Comparison of ENCODE assay signal across 8 mouse cellular contexts in the genomic region with DNA sequence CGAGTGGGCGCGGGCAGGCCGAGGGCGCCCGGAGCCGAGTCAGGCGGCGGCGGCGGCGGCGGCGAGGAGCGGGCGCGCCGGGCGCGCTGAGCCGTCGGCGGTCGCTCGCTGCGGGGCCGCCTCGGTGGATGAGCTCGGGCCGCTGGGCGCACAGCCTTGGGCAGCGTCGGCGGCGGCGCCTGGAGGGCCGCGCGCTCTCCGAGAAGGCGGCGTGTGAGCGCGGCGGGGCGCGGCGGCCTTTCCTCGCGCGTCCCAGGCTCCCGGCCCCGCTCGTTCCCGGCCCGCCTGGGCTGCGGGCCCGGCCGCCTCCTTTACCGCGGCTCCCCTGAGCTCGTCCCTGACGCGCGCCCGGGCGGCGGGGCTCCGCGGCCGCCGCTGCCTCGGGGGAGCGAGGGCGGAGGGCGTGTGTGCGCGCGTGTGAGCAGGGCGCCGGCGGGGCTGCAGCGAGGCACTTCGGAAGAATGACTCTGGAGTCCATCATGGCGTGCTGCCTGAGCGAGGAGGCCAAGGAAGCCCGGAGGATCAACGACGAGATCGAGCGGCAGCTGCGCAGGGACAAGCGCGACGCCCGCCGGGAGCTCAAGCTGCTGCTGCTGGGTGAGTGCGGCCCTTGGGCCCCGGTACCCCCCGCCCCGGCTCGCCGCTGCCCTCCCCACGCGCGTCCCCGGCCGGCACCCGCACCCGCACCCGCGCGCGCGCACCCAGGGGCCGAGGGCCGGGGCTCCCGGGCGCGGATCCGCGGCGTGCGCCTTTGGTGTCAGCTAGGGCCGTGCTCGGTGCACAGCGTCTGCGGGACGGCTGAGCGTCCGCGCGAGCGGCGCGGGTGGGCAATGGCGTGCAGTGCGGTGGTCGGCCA. TPM values are rescaled to one million over a fixed set of nuclear protein-coding genes. Genes with fewer than 3 reads are reported as not detected.
DNase-seq lines count a peak whose midpoint lies in the region; ATAC-seq and TF ChIP-seq lines count a peak whose summit lies in the region.

No protein-coding gene starts in this region.

- H3K36me3 ChIP-seq in heart, embryonic 14.5 days (ENCODE audit: control insufficient read depth, insufficient read depth, low read length): no peaks in the 10 kb centered on the region
- H3K36me3 ChIP-seq in liver, embryonic 14.5 days (replicated peaks; ENCODE audit: control insufficient read depth, insufficient read depth, low read depth): no peaks in the 10 kb centered on the region
- no peaks in the 10 kb centered on the region for H3K36me3 ChIP-seq in neural tube, embryonic 11.5 days (ENCODE audit: control insufficient read depth, insufficient read depth, low read length)
- H3K36me3 ChIP-seq in stomach, embryonic 15.5 days: no peaks in the 10 kb centered on the region

- peak; percentile 51 for DNase-seq in A20 (ENCODE audit: low read depth, low spot score)
- DNase-seq in adrenal gland, postnatal 36 days: peak; percentile 70 to 86
- DNase-seq in kidney, postnatal 10 days: peak; percentile 79
- no peak for DNase-seq in liver, embryonic 14.5 days (ENCODE audit: low read depth in 3 of 3, low spot score in 3 of 3)
- DNase-seq in neural tube, embryonic 11.5 days (ENCODE audit: low spot score): peak; percentile 76

- peak overlapping the region; percentile 99 for H3K9ac ChIP-seq in heart, embryonic 14.5 days (ENCODE audit: low read length)
- peak overlapping the region; percentile 56 for H3K9ac ChIP-seq in liver, embryonic 14.5 days (replicated peaks)
- H3K9ac ChIP-seq in neural tube, embryonic 11.5 days (ENCODE audit: low read length): peak overlapping the region; percentile 98
- H3K9ac ChIP-seq in stomach, embryonic 15.5 days: peak overlapping the region; percentile 80

- H3K27me3 ChIP-seq in heart, embryonic 14.5 days (ENCODE audit: control insufficient read depth, insufficient read depth, low read length): no peaks in the 10 kb centered on the region
- peaks cover 44% of the 10 kb centered on the region for H3K27me3 ChIP-seq in liver, embryonic 14.5 days (ENCODE audit: control insufficient read depth, insufficient read depth, low read length)
- no peaks in the 10 kb centered on the region for H3K27me3 ChIP-seq in neural tube, embryonic 11.5 days (ENCODE audit: control insufficient read depth, insufficient read depth, low read length)
- H3K27me3 ChIP-seq in stomach, embryonic 15.5 days (replicated peaks): no peaks in the 10 kb centered on the region

- H3K4me3 ChIP-seq in embryonic fibroblast, embryonic 13.5 days (ENCODE audit: insufficient read depth, low read length): peak overlapping the region; percentile 97
- H3K4me3 ChIP-seq in heart, embryonic 14.5 days (ENCODE audit: control insufficient read depth in 1 of 2, insufficient read depth in 1 of 2, low read depth in 1 of 2, low read length in 2 of 2): peak overlapping the region; percentile 94
- peak overlapping the region; percentile 60 to 66 for H3K4me3 ChIP-seq in liver, embryonic 14.5 days (ENCODE audit: insufficient read depth in 1 of 2, low read depth in 2 of 2, low read length in 2 of 2)
- peak overlapping the region; percentile 94 for H3K4me3 ChIP-seq in neural tube, embryonic 11.5 days (ENCODE audit: low read depth, low read length)
- peak overlapping the region; percentile 72 for H3K4me3 ChIP-seq in stomach, embryonic 15.5 days (replicated peaks)

- H3K4me2 ChIP-seq in heart, embryonic 14.5 days (ENCODE audit: low read length): peak overlapping the region; percentile 58
- H3K4me2 ChIP-seq in liver, embryonic 14.5 days (ENCODE audit: low read depth): peak overlapping the region; percentile 67
- H3K4me2 ChIP-seq in neural tube, embryonic 11.5 days (ENCODE audit: low read depth): peak overlapping the region; percentile 65
- peak overlapping the region; percentile 67 for H3K4me2 ChIP-seq in stomach, embryonic 15.5 days

- peaks cover 11% of the 10 kb centered on the region for H3K4me1 ChIP-seq in embryonic fibroblast, embryonic 13.5 days (ENCODE audit: control insufficient read depth, insufficient read depth, low read length)
- H3K4me1 ChIP-seq in heart, embryonic 14.5 days (ENCODE audit: control insufficient read depth in 2 of 2, insufficient read depth in 2 of 2, low read length in 2 of 2): peaks cover 6 to 30% of the 10 kb centered on the region in 2 experiments; a peak in 3 of 4 replicates
- peaks cover 0 to 13% of the 10 kb centered on the region in 2 experiments; a peak in 2 of 4 replicates for H3K4me1 ChIP-seq in liver, embryonic 14.5 days (replicated peaks; ENCODE audit: control insufficient read depth in 2 of 2, insufficient read depth in 2 of 2, low read length in 1 of 2)
- H3K4me1 ChIP-seq in neural tube, embryonic 11.5 days (ENCODE audit: control insufficient read depth, insufficient read depth, low read length): peaks cover 14% of the 10 kb centered on the region
- peaks cover 16% of the 10 kb centered on the region for H3K4me1 ChIP-seq in stomach, embryonic 15.5 days

- ATAC-seq in heart, embryonic 14.5 days (ENCODE audit: insufficient number of reproducible peaks, insufficient read depth, low FRiP score, low read depth): peak; percentile 57
- ATAC-seq in liver, embryonic 14.5 days (ENCODE audit: insufficient read depth): peak; percentile 21
- peak; percentile 70 for ATAC-seq in neural tube, embryonic 11.5 days (ENCODE audit: insufficient read depth, low FRiP score, low TSS enrichment)
- peak; percentile 28 for ATAC-seq in stomach, embryonic 15.5 days (ENCODE audit: insufficient read depth, low FRiP score, low read depth)

- TF ChIP-seq CTCF in embryonic fibroblast, embryonic 13.5 days (IDR thresholded peaks at IDR 0.05; ENCODE audit: borderline replicate concordance, insufficient read depth, low read length): no peak
- no peak for TF ChIP-seq CTCF in liver, embryonic 14.5 days (IDR thresholded peaks at IDR 0.05; ENCODE audit: low read depth)

- peak; percentile 41; the same call in 1 of the 2 replicates for TF ChIP-seq POLR2A in embryonic fibroblast, embryonic 13.5 days (IDR thresholded peaks at IDR 0.05; ENCODE audit: low read depth, low read length)

- no peaks in the 10 kb centered on the region for H3K9me3 ChIP-seq in heart, embryonic 14.5 days (ENCODE audit: control insufficient read depth, low read length)
- H3K9me3 ChIP-seq in liver, embryonic 14.5 days (ENCODE audit: control insufficient read depth, low read length): no peaks in the 10 kb centered on the region
- no peaks in the 10 kb centered on the region for H3K9me3 ChIP-seq in neural tube, embryonic 11.5 days (ENCODE audit: control insufficient read depth, low read length)
- H3K9me3 ChIP-seq in stomach, embryonic 15.5 days: no peaks in the 10 kb centered on the region

- peak overlapping the region; percentile 68 for H3K27ac ChIP-seq in embryonic fibroblast, embryonic 13.5 days (ENCODE audit: insufficient read depth, low read length)
- peak overlapping the region; percentile 91 to 97 for H3K27ac ChIP-seq in heart, embryonic 14.5 days (replicated peaks in 1 of 2; ENCODE audit: control insufficient read depth in 1 of 2, insufficient read depth in 1 of 2, low read depth in 2 of 2, low read length in 2 of 2)
- no peak overlapping the region for H3K27ac ChIP-seq in liver, embryonic 14.5 days
- H3K27ac ChIP-seq in neural tube, embryonic 11.5 days (ENCODE audit: low read depth, low read length): peak overlapping the region; percentile 99
- H3K27ac ChIP-seq in stomach, embryonic 15.5 days: peak overlapping the region; percentile 97

- TF ChIP-seq EP300 in liver, embryonic 14.5 days (IDR thresholded peaks at IDR 0.05; ENCODE audit: low read depth): no peak

- under 1% methylated on average over 115 of the region's 139 CpGs for WGBS in heart, embryonic 14.5 days
- WGBS in liver, embryonic 14.5 days (ENCODE audit: insufficient replicate concordance): under 1% methylated on average over 106 of the region's 139 CpGs
- under 1% methylated on average over 94 of the region's 139 CpGs for WGBS in neural tube, embryonic 11.5 days
- under 1% methylated on average over 117 of the region's 139 CpGs for WGBS in stomach, embryonic 15.5 days

RNA-seq across cellular contexts. Expression of gene Gnaq, which starts 0.5 kb away (rescaled TPM):
- total RNA-seq in adrenal gland, postnatal 36 days (2021): 10 to 100 TPM; 56.8 to 58.0 TPM
- 50.5 and 54.4 TPM in 2 replicates for polyA plus RNA-seq in embryonic fibroblast, embryonic 13.5 days (2011; ENCODE audit: insufficient read length, low read depth, missing spikeins)
- polyA plus RNA-seq in heart, embryonic 14.5 days (2014; fragmentation: Nextera tagmentation; extraction: Ambion mirVana): 9.2 and 10.1 TPM in 2 replicates
- 2.1 and 2.7 TPM in 2 replicates for polyA plus RNA-seq in liver, embryonic 14.5 days (2012; rRNA removed)
- polyA plus RNA-seq in liver, embryonic 14.5 days (2014; fragmentation: Nextera tagmentation; extraction: Ambion mirVana): 1.4 and 1.7 TPM in 2 replicates
- 24.5 and 26.5 TPM in 2 replicates for polyA plus RNA-seq in neural tube, embryonic 11.5 days (2014; fragmentation: Nextera tagmentation; extraction: Ambion mirVana)
- 35.6 and 36.2 TPM in 2 replicates for polyA plus RNA-seq in stomach, embryonic 15.5 days (2015; fragmentation: Nextera tagmentation; extraction: Ambion mirVana)

Comparison
In these comparisons a context has a peak if more than half of its experiments do, and no peak if none do; other contexts are left out.
1. DNase-seq: peak in A20 (single experiment), adrenal gland, postnatal 36 days (2 of 2), kidney, postnatal 10 days (single experiment) and neural tube, embryonic 11.5 days (single experiment); none in liver, embryonic 14.5 days (0 of 3).
2. Peak in every context shown above with its lines, with median percentiles within 50 percentile points of each other: H3K4me3 ChIP-seq, ATAC-seq, H3K4me2 ChIP-seq and H3K9ac ChIP-seq.